Mouse (Mus musculus) brain, adult 2 months (tissue): Measurements from ENCODE around the gene Zfp335.
A peak's percentile ranks its signal among the peaks of the same experiment; 100 is the strongest.
"Not testable (repeated sequence)": the region's sequence is repeated elsewhere in the genome, so short reads cannot be mapped to it uniquely, and the experiment has no call there.

Experiments used
- DNase-seq: peaks from one replicate; pipeline ENCODE4 v3.0.0; 2011; ENCODE audit warnings: low read depth, low spot score

The Zfp335 gene

GRCm38 (mm10) chr2:164871602-164872303 is 39.8 kb downstream of the Zfp335 start:
- no peak for DNase-seq

- DNase-seq, result no peak
Measured at GRCm38 (mm10) chr2:164868491-164868890, 43.1 kb downstream of the Zfp335 start.

GRCm38 (mm10) chr2:164867566-164867965 is 44.0 kb downstream of the Zfp335 start:
- no peak for DNase-seq

GRCm38 (mm10) chr2:164866741-164867551 is 44.6 kb downstream of the Zfp335 start:
- peak; percentile 29 for DNase-seq

GRCm38 (mm10) chr2:164864593-164864992 is 47.0 kb downstream of the Zfp335 start:
- no peak for DNase-seq

GRCm38 (mm10) chr2:164863411-164863810 is 48.1 kb downstream of the Zfp335 start:
- not testable (repeated sequence) for DNase-seq

GRCm38 (mm10) chr2:164862179-164862861 is 49.2 kb downstream of the Zfp335 start:
- peak; percentile 27 for DNase-seq

- DNase-seq, result no peak
Measured at GRCm38 (mm10) chr2:164861094-164861493, 50.5 kb downstream of the Zfp335 start.

- DNase-seq, result no peak
Measured at GRCm38 (mm10) chr2:164859640-164860432, 51.7 kb downstream of the Zfp335 start.

- DNase-seq, result no peak
Measured at GRCm38 (mm10) chr2:164859155-164859554, 52.4 kb downstream of the Zfp335 start.

GRCm38 (mm10) chr2:164857842-164858553 is 53.6 kb downstream of the Zfp335 start:
- no peak for DNase-seq

- peak; percentile 41 for DNase-seq
Measured at GRCm38 (mm10) chr2:164857101-164857821, 54.3 kb downstream of the Zfp335 start, which contains the start of gene Pltp. TSS of gene Pltp (minus strand) at chr2:164857711.

GRCm38 (mm10) chr2:164856309-164857100 is 55.1 kb downstream of the Zfp335 start:
- peak; percentile 36 for DNase-seq

- DNase-seq, result not testable (repeated sequence)
Measured at GRCm38 (mm10) chr2:164855572-164855971, 56.0 kb downstream of the Zfp335 start.

- DNase-seq, result peak; percentile 71
Measured at GRCm38 (mm10) chr2:164850061-164850460, 61.5 kb downstream of the Zfp335 start.

- DNase-seq, result no peak
Measured at GRCm38 (mm10) chr2:164845782-164846181, 65.8 kb downstream of the Zfp335 start.
